Mouse (Mus musculus) stomach, embryonic 15.5 days (tissue): Measurements from ENCODE around the gene Tac1. TPM values are rescaled to one million over a fixed set of nuclear protein-coding genes. Genes with fewer than 3 reads are reported as not detected.
"Not testable (repeated sequence)": the region's sequence is repeated elsewhere in the genome, so short reads cannot be mapped to it uniquely, and the experiment has no call there.

Source experiments
- ATAC-seq: fragments of 200-750 bp; cut with Nextera tagmentation; 2 replicates; pipeline ENCODE4 v1.8.0; 2017; ENCODE audit warnings: low read depth, moderate number of reproducible peaks, moderate TSS enrichment; ENCODE audit not compliant: insufficient read depth, low FRiP score
- H3K27ac ChIP-seq: fragments of 300-500 bp; sonication (generic); 2 replicates; pipeline ENCODE4 v1.5.1; 2015; ENCODE audit warnings: mild to moderate bottlenecking, inconsistent platforms
- H3K27me3 ChIP-seq: fragments of 300-500 bp; sonication (generic); replicated peaks from 2 replicates; pipeline ENCODE4 v1.6.1; 2015; ENCODE audit warnings: inconsistent platforms
- H3K36me3 ChIP-seq: fragments of 300-500 bp; sonication (generic); 2 replicates; pipeline ENCODE4 v1.6.1; 2015; ENCODE audit warnings: inconsistent platforms
- H3K4me1 ChIP-seq: fragments of 300-500 bp; sonication (generic); 2 replicates; pipeline ENCODE4 v1.6.1; 2015; ENCODE audit warnings: inconsistent platforms
- H3K4me2 ChIP-seq: fragments of 300-500 bp; sonication (generic); 2 replicates; pipeline ENCODE4 v1.6.1; 2015; ENCODE audit warnings: mild to moderate bottlenecking, inconsistent platforms
- H3K4me3 ChIP-seq: fragments of 300-500 bp; sonication (generic); replicated peaks from 2 replicates; pipeline ENCODE4 v1.5.1; 2015; ENCODE audit warnings: inconsistent platforms
- H3K9ac ChIP-seq: fragments of 300-500 bp; sonication (generic); 2 replicates; pipeline ENCODE4 v1.6.1; 2015; ENCODE audit warnings: inconsistent platforms
- H3K9me3 ChIP-seq: fragments of 300-500 bp; sonication (generic); 2 replicates; pipeline ENCODE4 v1.6.1; 2016; ENCODE audit warnings: inconsistent platforms
- WGBS: fragments of 180-500 bp; shearing (Covaris S2); methylation state at CpG from one replicate; pipeline ENCODE4 v1.1.7; 2015; 5-methylcytosine and 5-hydroxymethylcytosine counted together
- polyA plus RNA-seq: library from polyadenylated mRNA; unstranded; fragments of >200 nt; fragmentation: Nextera tagmentation; extraction: Ambion mirVana; gene quantifications from 2 replicates; pipeline ENCODE4 v1.2.1, GENCODE M21; 2015

Tac1 gene
- polyA plus RNA-seq, 1 experiment from 2014 or later, result 23.8 TPM

DNA sequence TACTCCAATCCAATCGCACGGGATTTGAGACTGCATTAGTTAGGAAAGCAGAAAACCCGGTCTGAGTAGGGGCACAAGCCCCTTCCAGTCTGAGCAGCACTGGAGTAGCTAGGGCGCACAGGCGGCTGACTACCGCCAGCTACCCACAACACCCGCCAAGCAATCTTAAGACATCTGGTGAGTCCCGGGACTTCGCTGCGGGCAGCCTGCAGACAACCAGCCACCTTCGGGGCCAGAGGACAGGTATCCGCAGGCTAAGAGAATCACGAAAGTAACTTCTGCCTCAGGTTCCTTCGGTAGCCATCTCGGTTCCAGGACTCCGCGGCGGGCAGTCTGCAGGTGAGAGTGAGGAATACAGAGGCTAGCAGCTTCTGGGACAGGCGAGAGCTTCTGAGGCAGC, 59.0 kb downstream of the Tac1 start:
- H3K4me2 ChIP-seq, H3K36me3 ChIP-seq, H3K4me1 ChIP-seq, H3K27me3 ChIP-seq, H3K9ac ChIP-seq, H3K9me3 ChIP-seq, H3K4me3 ChIP-seq, ATAC-seq, H3K27ac ChIP-seq: not testable (repeated sequence)
- WGBS, result 87% methylated on average over 19 of the region's 19 CpGs

Other genes starting within 250 kb of the Tac1 start
- gene Asns, start 138.4 kb downstream of the Tac1 start, polyA plus RNA-seq, result 160 and 168 TPM in 2 replicates